Mouse (Mus musculus): ENCODE data around the gene Daam2.

Daam2 gene

GRCm38 (mm10) chr17:49534267-49534719 lies 29.9 kb downstream of the Daam2 start:
- no peak for DNase-seq (ENCODE audit: low read depth in 1 of 2, low spot score in 2 of 2)

- no peak for DNase-seq (ENCODE audit: low read depth in 1 of 2, low spot score in 2 of 2)
Measured at GRCm38 (mm10) chr17:49531661-49532060, 32.5 kb downstream of the Daam2 start.

- no peak for DNase-seq (ENCODE audit: low read depth in 1 of 2, low spot score in 2 of 2)
Measured at GRCm38 (mm10) chr17:49530215-49530614, 33.9 kb downstream of the Daam2 start.

- DNase-seq (ENCODE audit: low read depth in 1 of 2, low spot score in 2 of 2): no peak
Measured at GRCm38 (mm10) chr17:49528503-49529205, 35.5 kb downstream of the Daam2 start.

- no peak for DNase-seq (ENCODE audit: low read depth in 1 of 2, low spot score in 2 of 2)
Measured at GRCm38 (mm10) chr17:49528033-49528432, 36.1 kb downstream of the Daam2 start.

GRCm38 (mm10) chr17:49526566-49526965 lies 37.6 kb downstream of the Daam2 start:
- DNase-seq (ENCODE audit: low read depth in 1 of 2, low spot score in 2 of 2): no peak

- DNase-seq (ENCODE audit: low read depth in 1 of 2, low spot score in 2 of 2): no peak
Measured at GRCm38 (mm10) chr17:49525911-49526310, 38.2 kb downstream of the Daam2 start.

GRCm38 (mm10) chr17:49524584-49524983 lies 39.6 kb downstream of the Daam2 start:
- no peak for DNase-seq (ENCODE audit: low read depth in 1 of 2, low spot score in 2 of 2)

GRCm38 (mm10) chr17:49522435-49522834 lies 41.7 kb downstream of the Daam2 start:
- DNase-seq (ENCODE audit: low read depth in 1 of 2, low spot score in 2 of 2): no peak

- DNase-seq (ENCODE audit: low read depth in 1 of 2, low spot score in 2 of 2): no peak
Measured at GRCm38 (mm10) chr17:49522002-49522401, 42.1 kb downstream of the Daam2 start.

- DNase-seq (ENCODE audit: low read depth in 1 of 2, low spot score in 2 of 2): no peak
Measured at GRCm38 (mm10) chr17:49520674-49521073, 43.5 kb downstream of the Daam2 start.

GRCm38 (mm10) chr17:49519576-49520247 lies 44.4 kb downstream of the Daam2 start:
- DNase-seq (ENCODE audit: low read depth in 1 of 2, low spot score in 2 of 2): no peak

- no peak for DNase-seq (ENCODE audit: low read depth in 1 of 2, low spot score in 2 of 2)
Measured at GRCm38 (mm10) chr17:49517091-49517490, 47.1 kb downstream of the Daam2 start.

GRCm38 (mm10) chr17:49515678-49516077 lies 48.5 kb downstream of the Daam2 start:
- no peak for DNase-seq (ENCODE audit: low read depth in 1 of 2, low spot score in 2 of 2)

GRCm38 (mm10) chr17:49515141-49515540 lies 49.0 kb downstream of the Daam2 start:
- no peak for DNase-seq (ENCODE audit: low read depth in 1 of 2, low spot score in 2 of 2)

GRCm38 (mm10) chr17:49512671-49513085 lies 51.5 kb downstream of the Daam2 start:
- DNase-seq (ENCODE audit: low read depth in 1 of 2, low spot score in 2 of 2): no peak

GRCm38 (mm10) chr17:49509431-49509830 lies 54.7 kb downstream of the Daam2 start:
- DNase-seq (ENCODE audit: low read depth in 1 of 2, low spot score in 2 of 2): no peak

GRCm38 (mm10) chr17:49503246-49503900 lies 60.8 kb downstream of the Daam2 start:
- no peak for DNase-seq (ENCODE audit: low read depth in 1 of 2, low spot score in 2 of 2)

- DNase-seq (ENCODE audit: low read depth in 1 of 2, low spot score in 2 of 2): no peak
Measured at GRCm38 (mm10) chr17:49500234-49500633, 63.9 kb downstream of the Daam2 start.

- DNase-seq (ENCODE audit: low read depth in 1 of 2, low spot score in 2 of 2): no peak
Measured at GRCm38 (mm10) chr17:49499635-49500034, 64.5 kb downstream of the Daam2 start.

- DNase-seq (ENCODE audit: low read depth in 1 of 2, low spot score in 2 of 2): no peak
Measured at GRCm38 (mm10) chr17:49498169-49498568, 66.0 kb downstream of the Daam2 start.

GRCm38 (mm10) chr17:49493276-49493675 lies 70.9 kb downstream of the Daam2 start:
- no peak for DNase-seq (ENCODE audit: low read depth in 1 of 2, low spot score in 2 of 2)

All from monocyte, adult 2 months (primary cell).